Mouse (Mus musculus) forebrain, embryonic 15.5 days (tissue): ENCODE data around the gene Wt1. TPM values are rescaled to one million over a fixed set of nuclear protein-coding genes. Genes with fewer than 3 reads are reported as not detected.

Experiments used
- ATAC-seq: fragments of 200-750 bp; cut with Nextera tagmentation; replicated peaks from 2 replicates; pipeline ENCODE4 v1.8.0; 2017; ENCODE audit warnings: mild to moderate bottlenecking, moderate TSS enrichment, moderate library complexity
- H3K27ac ChIP-seq: fragments of 300-500 bp; sonication (generic); replicated peaks from 2 replicates; pipeline ENCODE4 v1.5.1; 2015; ENCODE audit warnings: mild to moderate bottlenecking, inconsistent platforms
- H3K27me3 ChIP-seq: fragments of 300-500 bp; sonication (generic); 2 replicates; pipeline ENCODE4 v1.6.1; 2015; ENCODE audit warnings: inconsistent platforms
- H3K36me3 ChIP-seq: fragments of 300-500 bp; sonication (generic); 2 replicates; pipeline ENCODE4 v1.6.1; 2015; ENCODE audit warnings: mild to moderate bottlenecking, inconsistent platforms
- H3K4me1 ChIP-seq: fragments of 300-500 bp; sonication (generic); 2 replicates; pipeline ENCODE4 v1.6.1; 2015; ENCODE audit warnings: inconsistent platforms
- H3K4me2 ChIP-seq: fragments of 300-500 bp; sonication (generic); replicated peaks from 2 replicates; pipeline ENCODE4 v1.6.1; 2015; ENCODE audit warnings: mild to moderate bottlenecking, inconsistent platforms
- H3K4me3 ChIP-seq: fragments of 300-500 bp; sonication (generic); 2 replicates; pipeline ENCODE4 v1.5.1; 2015; ENCODE audit warnings: mild to moderate bottlenecking, inconsistent platforms
- H3K9ac ChIP-seq: fragments of 300-500 bp; sonication (generic); replicated peaks from 2 replicates; pipeline ENCODE4 v1.6.1; 2015; ENCODE audit warnings: mild to moderate bottlenecking, inconsistent platforms
- H3K9me3 ChIP-seq: fragments of 300-500 bp; sonication (generic); 2 replicates; pipeline ENCODE4 v1.6.1; 2016; ENCODE audit warnings: inconsistent platforms
- WGBS: fragments of 180-500 bp; shearing (Covaris S2); methylation state at CpG from one replicate; pipeline ENCODE4 v1.1.7; 2015; ENCODE audit warnings: mixed read lengths; 5-methylcytosine and 5-hydroxymethylcytosine counted together
- polyA plus RNA-seq: library from polyadenylated mRNA; unstranded; fragments of >200 nt; fragmentation: Nextera tagmentation; extraction: Ambion mirVana; gene quantifications from 2 replicates; pipeline ENCODE4 v1.2.1, GENCODE M21; 2015

The Wt1 gene
- polyA plus RNA-seq, 1 experiment from 2014 or later = not detected

GRCm38 (mm10) chr2:105200152-105200551 is 73.8 kb downstream of the Wt1 start:
- WGBS = 43% methylated on average over 8 of the region's 8 CpGs
- Histone ChIP-seq H3K27me3 (no peaks in the 10 kb centered on the region), H3K9ac (no peak overlapping the region), H3K4me2 (no peak overlapping the region), H3K27ac (no peak overlapping the region), H3K4me1 (no peaks in the 10 kb centered on the region), H3K9me3 (no peaks in the 10 kb centered on the region), H3K4me3 (no peak overlapping the region), H3K36me3 (no peaks in the 10 kb centered on the region)
- no peak for ATAC-seq

GRCm38 (mm10) chr2:105206563-105207174 is 80.3 kb downstream of the Wt1 start:
- Histone ChIP-seq H3K27ac (no peak overlapping the region), H3K36me3 (no peaks in the 10 kb centered on the region), H3K4me3 (no peak overlapping the region), H3K4me2 (no peak overlapping the region), H3K9ac (no peak overlapping the region), H3K9me3 (no peaks in the 10 kb centered on the region), H3K4me1 (no peaks in the 10 kb centered on the region), H3K27me3 (no peaks in the 10 kb centered on the region)
- no peak for ATAC-seq
- WGBS = 85% methylated on average over 9 of the region's 9 CpGs

GRCm38 (mm10) chr2:105212839-105213238 is 86.5 kb downstream of the Wt1 start:
- H3K27me3 ChIP-seq = no peaks in the 10 kb centered on the region
- H3K4me3 ChIP-seq = no peak overlapping the region
- no peaks in the 10 kb centered on the region for H3K36me3 ChIP-seq
- H3K4me2 ChIP-seq = no peak overlapping the region
- no peaks in the 10 kb centered on the region for H3K9me3 ChIP-seq
- 77% methylated on average over 7 of the region's 7 CpGs for WGBS
- no peaks in the 10 kb centered on the region for H3K4me1 ChIP-seq
- no peak for ATAC-seq
- H3K9ac ChIP-seq = no peak overlapping the region
- H3K27ac ChIP-seq = no peak overlapping the region

- Histone ChIP-seq H3K36me3 (no peaks in the 10 kb centered on the region), H3K4me1 (no peaks in the 10 kb centered on the region), H3K9ac (no peak overlapping the region), H3K4me3 (no peak overlapping the region), H3K9me3 (no peaks in the 10 kb centered on the region), H3K27ac (no peak overlapping the region), H3K27me3 (no peaks in the 10 kb centered on the region), H3K4me2 (no peak overlapping the region)
- no peak for ATAC-seq
- WGBS = 33% methylated on average over 8 of the region's 8 CpGs
These were observed 89.6 kb downstream of the Wt1 start for GRCm38 (mm10) chr2:105215914-105216313.

GRCm38 (mm10) chr2:105219229-105219628 is 92.9 kb downstream of the Wt1 start:
- Histone ChIP-seq H3K36me3 (no peaks in the 10 kb centered on the region), H3K9me3 (no peaks in the 10 kb centered on the region), H3K27ac (no peak overlapping the region), H3K27me3 (peaks cover 8% of the 10 kb centered on the region; the same call in 1 of the 2 replicates), H3K4me3 (no peak overlapping the region), H3K9ac (no peak overlapping the region), H3K4me2 (no peak overlapping the region), H3K4me1 (peaks cover 2% of the 10 kb centered on the region)
- WGBS = 89% methylated on average over 5 of the region's 5 CpGs
- ATAC-seq = no peak

- Histone ChIP-seq H3K9ac (no peak overlapping the region), H3K4me2 (no peak overlapping the region), H3K27me3 (peaks cover 11% of the 10 kb centered on the region; the same call in 1 of the 2 replicates), H3K4me3 (no peak overlapping the region), H3K4me1 (peaks cover 5% of the 10 kb centered on the region), H3K36me3 (no peaks in the 10 kb centered on the region), H3K27ac (no peak overlapping the region), H3K9me3 (no peaks in the 10 kb centered on the region)
- ATAC-seq = no peak
- 71% methylated on average over 8 of the region's 8 CpGs for whole genome bisulfite sequencing
These were observed 93.3 kb downstream of the Wt1 start for GRCm38 (mm10) chr2:105219664-105220063.

- Histone ChIP-seq H3K9me3 (no peaks in the 10 kb centered on the region), H3K27me3 (peaks cover 19% of the 10 kb centered on the region; the same call in 1 of the 2 replicates), H3K4me1 (peaks cover 5% of the 10 kb centered on the region), H3K27ac (no peak overlapping the region), H3K4me2 (no peak overlapping the region), H3K4me3 (no peak overlapping the region), H3K36me3 (no peaks in the 10 kb centered on the region), H3K9ac (no peak overlapping the region)
- WGBS = 78% methylated on average over 9 of the region's 9 CpGs
- no peak for ATAC-seq
These were observed 94.5 kb downstream of the Wt1 start for GRCm38 (mm10) chr2:105220738-105221303.

Other genes with a start within 250 kb of the Wt1 start
- gene Eif3m, start 109.4 kb upstream of the Wt1 start, polyA plus RNA-seq = 199 and 201 TPM in 2 replicates
- not detected in 2 replicates for gene Gm11060, start 34.5 kb upstream of the Wt1 start, polyA plus RNA-seq
- not detected in 2 replicates for gene Them7, start 97.8 kb downstream of the Wt1 start, polyA plus RNA-seq